Mouse (Mus musculus) CH12.LX (cell line): ENCODE results near the gene Cebpb. TPM values are rescaled to one million over a fixed set of nuclear protein-coding genes. Genes with fewer than 3 reads are reported as not detected.

Source experiments
- DNase-seq: peaks from one replicate; pipeline ENCODE4 v3.0.0-alpha.2; 2013; ENCODE audit errors: extremely low read depth
- H3K27ac ChIP-seq: 2 replicates; pipeline ENCODE4 v1.5.1; 2012; ENCODE audit warnings: low read depth, mild to moderate bottlenecking, control low read depth, moderate library complexity; ENCODE audit not compliant: insufficient read depth
- H3K27me3 ChIP-seq: replicated peaks from 2 replicates; pipeline ENCODE3; 2012; ENCODE audit warnings: inconsistent platforms
- H3K36me3 ChIP-seq, 2 experiments: replicated peaks in 1 of 2; 2 replicates each; pipeline versions ENCODE3 to v1.6.1; 2012; ENCODE audit warnings: inconsistent platforms in 1 of 2, low read length in 1 of 2, mild to moderate bottlenecking in 1 of 2, mixed read lengths in 1 of 2, moderate library complexity in 1 of 2; ENCODE audit not compliant: control insufficient read depth in 1 of 2, insufficient read depth in 1 of 2
- H3K4me1 ChIP-seq, 2 experiments: 2 replicates each; pipeline ENCODE4 v1.6.1; 2012; ENCODE audit warnings: inconsistent platforms in 1 of 2, moderate library complexity in 1 of 2; ENCODE audit not compliant: insufficient read depth in 2 of 2, control insufficient read depth in 1 of 2
- H3K4me2 ChIP-seq: 2 replicates; pipeline ENCODE4 v1.6.1; 2012; ENCODE audit warnings: low read depth, mild to moderate bottlenecking, control low read depth; ENCODE audit not compliant: poor library complexity, insufficient read depth, severe bottlenecking
- H3K4me3 ChIP-seq, 3 experiments: fragments of 150-350 bp in 1 of 3; sonication (generic) in 1 of 3; replicated peaks in 1 of 3; 2 replicates each; pipeline versions ENCODE3 to v1.5.1; 2011 to 2012; ENCODE audit warnings: low read depth in 2 of 3, low read length in 2 of 3, mild to moderate bottlenecking in 2 of 3, moderate library complexity in 2 of 3, control low read depth in 1 of 3, improper control_type of control experiment in 1 of 3, inconsistent platforms in 1 of 3, mixed read lengths in 1 of 3; ENCODE audit not compliant: poor library complexity in 1 of 3
- H3K79me2 ChIP-seq: replicated peaks from 2 replicates; pipeline ENCODE4 v1.6.1; 2012; ENCODE audit warnings: mild to moderate bottlenecking, moderate library complexity; ENCODE audit not compliant: control insufficient read depth, poor library complexity, insufficient read depth, severe bottlenecking; ENCODE audit errors: extremely low read depth
- H3K9ac ChIP-seq: 2 replicates; pipeline ENCODE4 v1.6.1; 2012; ENCODE audit warnings: low read depth, mild to moderate bottlenecking, control low read depth, moderate library complexity; ENCODE audit not compliant: insufficient read depth
- H3K9me3 ChIP-seq: replicated peaks from 2 replicates; pipeline ENCODE3; 2012; ENCODE audit warnings: low read length, inconsistent platforms, mixed read lengths
- BHLHE40 ChIP-seq: IDR thresholded peaks from 2 replicates; pipeline ENCODE4 v1.6.1; 2011; ENCODE audit warnings: mild to moderate bottlenecking, low read depth, low read length, improper control_type of control experiment
- CTCF ChIP-seq, 2 experiments: IDR thresholded peaks in 1 of 2; conservative IDR thresholded peaks in 1 of 2; 2 replicates each; pipeline ENCODE4 v1.5.1; 2011 to 2012; ENCODE audit warnings: low read depth in 2 of 2, low read length in 2 of 2, improper control_type of control experiment in 1 of 2, inconsistent platforms in 1 of 2, mild to moderate bottlenecking in 1 of 2, moderate library complexity in 1 of 2
- E2F4 ChIP-seq: IDR thresholded peaks from 2 replicates; pipeline ENCODE4 v1.6.1; 2011; ENCODE audit warnings: low read depth, low read length, improper control_type of control experiment; ENCODE audit not compliant: insufficient replicate concordance
- ELF1 ChIP-seq: IDR thresholded peaks from 2 replicates; pipeline ENCODE4 v1.6.1; 2014; ENCODE audit warnings: low read depth, mild to moderate bottlenecking, inconsistent platforms, low read length, improper control_type of control experiment
- EP300 ChIP-seq: IDR thresholded peaks from 2 replicates; pipeline ENCODE4 v1.6.1; 2011; ENCODE audit warnings: low read length, improper control_type of control experiment
- ETS1 ChIP-seq: conservative IDR thresholded peaks from 2 replicates; pipeline ENCODE4 v1.6.1; 2012; ENCODE audit warnings: low read depth, mild to moderate bottlenecking, inconsistent platforms, low read length, improper control_type of control experiment, moderate library complexity
- HCFC1 ChIP-seq: IDR thresholded peaks from 2 replicates; pipeline ENCODE4 v1.6.1; 2012; ENCODE audit warnings: low read depth, mild to moderate bottlenecking, inconsistent platforms, low read length, improper control_type of control experiment
- IRF4 ChIP-seq: IDR thresholded peaks from 2 replicates; pipeline ENCODE4 v1.6.1; 2014; ENCODE audit warnings: low read depth, mild to moderate bottlenecking, inconsistent platforms, low read length, improper control_type of control experiment
- JUN ChIP-seq: IDR thresholded peaks from 2 replicates; pipeline ENCODE4 v1.6.1; 2011; ENCODE audit warnings: low read depth, mild to moderate bottlenecking, low read length, improper control_type of control experiment, moderate library complexity; ENCODE audit not compliant: insufficient read depth
- JUND ChIP-seq: conservative IDR thresholded peaks from 2 replicates; pipeline ENCODE4 v1.6.1; 2011; ENCODE audit warnings: low read depth, low read length, improper control_type of control experiment
- KAT2A ChIP-seq: IDR thresholded peaks from 2 replicates; pipeline ENCODE4 v1.6.1; 2012; ENCODE audit warnings: low read length, improper control_type of control experiment, inconsistent platforms; ENCODE audit not compliant: insufficient replicate concordance
- MAFK ChIP-seq: IDR thresholded peaks from 2 replicates; pipeline ENCODE4 v1.6.1; 2011; ENCODE audit warnings: low read length, improper control_type of control experiment; ENCODE audit not compliant: insufficient replicate concordance
- MAX ChIP-seq: IDR thresholded peaks from 2 replicates; pipeline ENCODE4 v1.6.1; 2011; ENCODE audit warnings: low read length, improper control_type of control experiment
- MAZ ChIP-seq: IDR thresholded peaks from 2 replicates; pipeline ENCODE4 v1.6.1; 2012; ENCODE audit warnings: low read depth, mild to moderate bottlenecking, inconsistent platforms, low read length, improper control_type of control experiment, moderate library complexity
- MEF2A ChIP-seq: IDR thresholded peaks from 2 replicates; pipeline ENCODE4 v1.6.1; 2014; ENCODE audit warnings: low read depth, mild to moderate bottlenecking, inconsistent platforms, low read length, improper control_type of control experiment, borderline replicate concordance
- MXI1 ChIP-seq: IDR thresholded peaks from 2 replicates; pipeline ENCODE4 v1.6.1; 2011; ENCODE audit warnings: mild to moderate bottlenecking, low read depth, low read length, improper control_type of control experiment
- MYC ChIP-seq: IDR thresholded peaks from 2 replicates; pipeline ENCODE4 v1.6.1; 2011; ENCODE audit warnings: low read depth, mild to moderate bottlenecking, improper control_type of control experiment, low read length
- NELFE ChIP-seq: IDR thresholded peaks from 2 replicates; pipeline ENCODE4 v1.6.1; 2011; ENCODE audit warnings: low read depth, low read length, improper control_type of control experiment
- NRF1 ChIP-seq: IDR thresholded peaks from 2 replicates; pipeline ENCODE4 v1.6.1; 2014; ENCODE audit warnings: low read depth, mild to moderate bottlenecking, inconsistent platforms, low read length, improper control_type of control experiment, moderate library complexity
- PAX5 ChIP-seq: IDR thresholded peaks from 2 replicates; pipeline ENCODE4 v1.6.1; 2012; ENCODE audit warnings: low read length, inconsistent platforms, mixed read lengths
- RAD21 ChIP-seq: IDR thresholded peaks from 2 replicates; pipeline ENCODE4 v1.6.1; 2011; ENCODE audit warnings: low read depth, mild to moderate bottlenecking, low read length, improper control_type of control experiment, moderate library complexity
- RCOR1 ChIP-seq: conservative IDR thresholded peaks from 2 replicates; pipeline ENCODE4 v1.6.1; 2012; ENCODE audit warnings: low read depth, mild to moderate bottlenecking, inconsistent platforms, low read length, improper control_type of control experiment
- SMC3 ChIP-seq: IDR thresholded peaks from 2 replicates; pipeline ENCODE4 v1.6.1; 2011; ENCODE audit warnings: low read depth, low read length, improper control_type of control experiment
- TBP ChIP-seq: conservative IDR thresholded peaks from 2 replicates; pipeline ENCODE4 v1.6.1; 2011; ENCODE audit warnings: low read depth, low read length, improper control_type of control experiment
- TCF12 ChIP-seq: IDR thresholded peaks from 2 replicates; pipeline ENCODE4 v1.6.1; 2014; ENCODE audit warnings: low read depth, mild to moderate bottlenecking, inconsistent platforms, low read length, improper control_type of control experiment
- USF2 ChIP-seq: conservative IDR thresholded peaks from 2 replicates; pipeline ENCODE4 v1.6.1; 2011; ENCODE audit warnings: low read depth, low read length, improper control_type of control experiment
- ZNF384 ChIP-seq: IDR thresholded peaks from 2 replicates; pipeline ENCODE4 v1.6.1; 2012; ENCODE audit warnings: low read depth, low read length, improper control_type of control experiment, inconsistent platforms
- dilution Hi-C: fragments of 300-500 bp; cut with MboI; formaldehyde crosslinking; loops from 2 replicates; pipeline ENCODE4 v1.14.3; 2020; ENCODE audit warnings: low sequenced_read_pairs; ENCODE audit not compliant: extremely low pct_unique_long_range_greater_than_20kb, extremely low pct_ligation_motif_present
- in situ Hi-C: fragments of 300-500 bp; cut with MboI; formaldehyde crosslinking; loops from 3 replicates; pipeline ENCODE4 v1.14.3; 2019; ENCODE audit warnings: low sequenced_read_pairs, low pct_ligation_motif_present, low pct_unique_long_range_greater_than_20kb, mixed read lengths
- polyA plus RNA-seq: library from polyadenylated mRNA; unstranded; fragments of >175 nt; gene quantifications from 2 replicates; pipeline ENCODE4 v1.2.1, GENCODE M21; 2012; ENCODE audit warnings: low read depth; ENCODE audit not compliant: insufficient read length
- total RNA-seq, 2 experiments: library from RNA; depleted of rRNA; stranded (reverse); fragments of 300-350 nt in 1 of 2; fragments of >200 nt in 1 of 2; gene quantifications; 2 replicates each; pipeline ENCODE4 v1.2.3; 2012 to 2014

Gene Cebpb
- total and polyA plus RNA-seq, 3 experiments, result 0.19 to 6.2 (median 0.24) TPM

- Histone ChIP-seq H3K36me3 (peaks cover 45 to 73% of the 10 kb centered on the region in 2 experiments), H3K4me1 (peaks cover 32 to 39% of the 10 kb centered on the region in 2 experiments), H3K79me2 (peaks cover 20% of the 10 kb centered on the region), H3K27me3 (no peaks in the 10 kb centered on the region), H3K4me3 (no peak overlapping the region), H3K27ac (no peak overlapping the region), H3K9ac (no peak overlapping the region), H3K9me3 (no peaks in the 10 kb centered on the region), H3K4me2 (no peak overlapping the region)
- dilution Hi-C loops, result no loop called here
- TF ChIP-seq MEF2A (no peak), RAD21 (no peak), MXI1 (no peak), ETS1 (no peak), JUN (no peak), SMC3 (no peak), MYC (no peak), ZNF384 (no peak), NRF1 (no peak), BHLHE40 (no peak), EP300 (no peak), MAX (no peak), MAFK (no peak), TBP (no peak), ELF1 (no peak), PAX5 (no peak), USF2 (no peak), IRF4 (no peak)
- DNase-seq, result no peak
- in situ Hi-C loops, result no loop called here
Observed at GRCm38 (mm10) chr2:167651622-167652021, 37.1 kb upstream of the Cebpb start.

- TF ChIP-seq JUND, result no peak
- TF ChIP-seq HCFC1, result no peak
- no peak for TF ChIP-seq E2F4
- no peak for TF ChIP-seq CTCF (conservative IDR thresholded peaks at IDR 0.05 in 1 of 2, IDR thresholded peaks at IDR 0.05 in 1 of 2; ENCODE audit: low read depth in 2 of 2, low read length in 2 of 2)
- no peak for TF ChIP-seq MAFK
- TF ChIP-seq SMC3, result no peak
- no peak for TF ChIP-seq MYC
- TF ChIP-seq NELFE, result no peak
- TF ChIP-seq EP300, result no peak
- TF ChIP-seq MAZ, result no peak
- TF ChIP-seq KAT2A, result no peak
- no peak for TF ChIP-seq RCOR1
- no peak for TF ChIP-seq IRF4
- TF ChIP-seq USF2, result no peak
- TF ChIP-seq TCF12, result no peak
- TF ChIP-seq, all 38 proteins: peak for 0
- Histone ChIP-seq H3K36me3 (peaks cover 37 to 66% of the 10 kb centered on the region in 2 experiments), H3K27ac (no peak overlapping the region), H3K79me2 (peaks cover 22% of the 10 kb centered on the region), H3K9ac (no peak overlapping the region), H3K4me1 (peaks cover 38 to 47% of the 10 kb centered on the region in 2 experiments), H3K4me2 (no peak overlapping the region), H3K4me3 (no peak overlapping the region), H3K9me3 (no peaks in the 10 kb centered on the region), H3K27me3 (no peaks in the 10 kb centered on the region)
- DNase-seq, result no peak
- in situ Hi-C loops (no loop called here), dilution Hi-C loops (no loop called here)
Observed at GRCm38 (mm10) chr2:167652694-167653093, 36.0 kb upstream of the Cebpb start.
